Mouse (Mus musculus) lung, postnatal 25 days (tissue): ENCODE measurements at regions not wholly inside any gene's neighbourhood (a gene's known extent, or its start where the extent isn't known, plus 50 kb on each side); places are given as distances from the start of the nearest gene placed in this dataset.
A peak's percentile ranks its signal among the peaks of the same experiment; 100 is the strongest.

Experiments used
- DNase-seq: peaks from one replicate; pipeline ENCODE4 v3.0.0; 2022; ENCODE audit warnings: low spot score

- DNase-seq = no peak
Measured at GRCm38 (mm10) chr6:51335314-51335713, 97.2 kb upstream of the Nfe2l3 start.

- DNase-seq = no peak
Measured at GRCm38 (mm10) chr6:51339301-51339700, 93.2 kb upstream of the Nfe2l3 start.

GRCm38 (mm10) chr6:51347721-51348120, 84.7 kb upstream of the Nfe2l3 start:
- peak; percentile 18 for DNase-seq

- DNase-seq = no peak
Measured at GRCm38 (mm10) chr6:51349771-51350170, 82.7 kb upstream of the Nfe2l3 start.

- DNase-seq = no peak
Measured at GRCm38 (mm10) chr6:51355041-51355440, 77.4 kb upstream of the Nfe2l3 start.

GRCm38 (mm10) chr6:51361611-51362180, 70.8 kb upstream of the Nfe2l3 start:
- DNase-seq = no peak

GRCm38 (mm10) chr6:51362475-51363226, 69.8 kb upstream of the Nfe2l3 start:
- peak; percentile 87 for DNase-seq

- DNase-seq = no peak
Measured at GRCm38 (mm10) chr6:51364776-51365175, 67.7 kb upstream of the Nfe2l3 start.

- DNase-seq = no peak
Measured at GRCm38 (mm10) chr6:51369771-51370170, 62.7 kb upstream of the Nfe2l3 start.

- DNase-seq = no peak
Measured at GRCm38 (mm10) chr6:51372357-51372756, 60.1 kb upstream of the Nfe2l3 start.

- DNase-seq = no peak
Measured at GRCm38 (mm10) chr6:51378436-51378835, 54.0 kb upstream of the Nfe2l3 start.

- DNase-seq = no peak
Measured at GRCm38 (mm10) chr6:51379074-51379473, 53.4 kb upstream of the Nfe2l3 start.

- DNase-seq = no peak
Measured at GRCm38 (mm10) chr6:51379560-51380274, 52.8 kb upstream of the Nfe2l3 start.

- DNase-seq = no peak
Measured at GRCm38 (mm10) chr6:51380275-51380575, 52.2 kb upstream of the Nfe2l3 start.

GRCm38 (mm10) chr6:51381465-51381864, 51.0 kb upstream of the Nfe2l3 start:
- no peak for DNase-seq
